Mouse (Mus musculus): ENCODE measurements around the gene Fam198a.

DNA sequence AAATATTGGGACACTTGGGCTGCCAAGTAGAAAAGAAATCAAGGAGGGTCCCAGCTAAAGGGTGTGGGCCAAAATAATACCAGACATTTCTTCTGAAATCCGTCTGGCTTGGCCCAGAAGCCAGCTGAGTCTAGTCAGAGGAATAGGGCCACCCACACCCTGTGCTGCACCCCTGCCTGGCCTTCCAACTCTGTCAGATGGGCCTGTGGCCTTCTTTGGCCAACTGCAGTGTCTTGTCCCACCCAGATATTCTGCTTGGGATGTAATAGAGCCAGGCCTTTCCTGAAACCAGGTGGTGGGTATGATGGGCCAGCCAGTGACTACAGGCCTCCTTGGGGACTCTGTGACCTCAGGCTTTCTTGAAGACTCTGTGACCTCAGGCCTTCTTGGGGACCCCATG is 22.4 kb downstream of the Fam198a start:
- TF ChIP-seq CTCF (IDR thresholded peaks at IDR 0.05; ENCODE audit: insufficient read depth, low read depth, low read length) (no peak), POLR2A (IDR thresholded peaks at IDR 0.05; ENCODE audit: insufficient read depth, low read depth, low read length) (no peak)

Measured in olfactory bulb, adult 2 months (tissue).